Mouse (Mus musculus): ENCODE measurements at regions not wholly inside any gene's neighbourhood (a gene's known extent, or its start where the extent isn't known, plus 50 kb on each side); places are given as distances from the start of the nearest gene placed in this dataset.

DNA sequence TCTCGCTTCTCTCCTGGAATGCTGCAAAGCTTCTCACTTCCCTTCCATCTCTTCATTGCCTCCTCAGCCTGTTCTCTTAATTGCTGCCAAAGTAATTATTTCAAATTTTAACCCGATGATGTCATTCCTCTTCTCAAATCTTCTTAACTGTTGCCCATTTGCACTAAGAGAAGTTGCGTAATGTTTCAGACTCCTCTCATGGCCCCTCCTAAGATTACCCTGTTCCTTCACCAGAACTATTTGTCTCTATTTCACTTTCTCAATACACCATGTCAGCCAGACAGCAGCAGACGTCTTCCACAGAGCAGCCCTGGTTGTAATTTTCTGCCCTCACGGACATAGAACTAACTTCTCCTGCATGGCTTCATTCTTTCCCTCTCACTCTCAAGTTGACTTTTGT lies 59.1 kb upstream of the Pkn2 start:
- TF ChIP-seq CTCF (IDR thresholded peaks at IDR 0.05; ENCODE audit: low read depth, low read length) (no peak), EP300 (IDR thresholded peaks at IDR 0.05; ENCODE audit: insufficient read depth, low read depth, low read length) (no peak)
